Mouse (Mus musculus) forebrain, embryonic 10.5 days (tissue): Measurements from ENCODE around the gene Grm4. TPM values are rescaled to one million over a fixed set of nuclear protein-coding genes. Genes with fewer than 3 reads are reported as not detected.

Source experiments
- DNase-seq: peaks from one replicate; pipeline ENCODE4 v3.0.0-alpha.2; 2017; ENCODE audit warnings: low spot score; ENCODE audit errors: extremely low spot score
- H3K27ac ChIP-seq: fragments of 300-500 bp; sonication (generic); 2 replicates; pipeline ENCODE4 v1.5.1; 2016; ENCODE audit warnings: mild to moderate bottlenecking
- H3K27me3 ChIP-seq: fragments of 300-500 bp; sonication (generic); 2 replicates; pipeline ENCODE4 v1.6.1; 2016; ENCODE audit warnings: mild to moderate bottlenecking; ENCODE audit not compliant: poor library complexity, severe bottlenecking
- H3K36me3 ChIP-seq: fragments of 300-500 bp; sonication (generic); replicated peaks from 2 replicates; pipeline ENCODE4 v1.6.1; 2016; ENCODE audit warnings: mild to moderate bottlenecking, moderate library complexity
- H3K4me1 ChIP-seq: fragments of 300-500 bp; sonication (generic); 2 replicates; pipeline ENCODE4 v1.6.1; 2016
- H3K4me3 ChIP-seq: fragments of 300-500 bp; sonication (generic); 2 replicates; pipeline ENCODE4 v1.5.1; 2016; ENCODE audit warnings: mild to moderate bottlenecking, moderate library complexity
- H3K9me3 ChIP-seq: fragments of 300-500 bp; sonication (generic); 2 replicates; pipeline ENCODE4 v1.6.1; 2016; ENCODE audit warnings: mild to moderate bottlenecking, moderate library complexity
- WGBS: fragments of 180-500 bp; shearing (Covaris S2); methylation state at CpG from one replicate; pipeline ENCODE4 v1.1.7; 2016; 5-methylcytosine and 5-hydroxymethylcytosine counted together
- polyA plus RNA-seq: library from polyadenylated mRNA; unstranded; fragments of >200 nt; fragmentation: Nextera tagmentation; extraction: Ambion mirVana; gene quantifications from 2 replicates; pipeline ENCODE4 v1.2.1, GENCODE M21; 2016

Gene Grm4
- polyA plus RNA-seq, 1 experiment from 2014 or later, result 0.61 TPM

GRCm38 (mm10) chr17:27518296-27518695, 2.9 kb downstream of the Grm4 start:
- Histone ChIP-seq H3K4me1 (peaks cover 52% of the 10 kb centered on the region), H3K36me3 (no peaks in the 10 kb centered on the region), H3K4me3 (no peak overlapping the region), H3K9me3 (no peaks in the 10 kb centered on the region), H3K27ac (0 out of 2 replicates have a peak overlapping the region, but pooled peaks have one; percentile 30), H3K27me3 (peaks cover 99% of the 10 kb centered on the region)
- DNase-seq, result no peak
- 25% methylated on average over 9 of the region's 9 CpGs for WGBS

- H3K9me3 ChIP-seq, result no peaks in the 10 kb centered on the region
- no peak for DNase-seq
- peak overlapping the region; percentile 65 for H3K4me3 ChIP-seq
- 31% methylated on average over 27 of the region's 27 CpGs for WGBS
- no peak overlapping the region for H3K27ac ChIP-seq
- no peaks in the 10 kb centered on the region for H3K36me3 ChIP-seq
- H3K4me1 ChIP-seq, result peaks cover 72% of the 10 kb centered on the region
- peaks cover 99% of the 10 kb centered on the region for H3K27me3 ChIP-seq
These were observed 7.1 kb downstream of the Grm4 start for GRCm38 (mm10) chr17:27513916-27514762.

- 1% methylated on average over 32 of the region's 66 CpGs for WGBS
- Histone ChIP-seq H3K27me3 (peaks cover 99% of the 10 kb centered on the region), H3K27ac (peak overlapping the region; percentile 72), H3K4me3 (peak overlapping the region; percentile 65), H3K36me3 (no peaks in the 10 kb centered on the region), H3K9me3 (no peaks in the 10 kb centered on the region), H3K4me1 (peaks cover 72% of the 10 kb centered on the region)
- no peak for DNase-seq
These were observed 7.8 kb downstream of the Grm4 start for GRCm38 (mm10) chr17:27513279-27513915.

- no peaks in the 10 kb centered on the region for H3K9me3 ChIP-seq
- H3K4me3 ChIP-seq, result peak overlapping the region; percentile 65
- no peaks in the 10 kb centered on the region for H3K36me3 ChIP-seq
- peaks cover 99% of the 10 kb centered on the region for H3K27me3 ChIP-seq
- DNase-seq, result no peak
- peaks cover 72% of the 10 kb centered on the region for H3K4me1 ChIP-seq
- peak overlapping the region; percentile 72 for H3K27ac ChIP-seq
- 2% methylated on average over 78 of the region's 78 CpGs for WGBS
These were observed 8.5 kb downstream of the Grm4 start for GRCm38 (mm10) chr17:27512619-27513161.

- DNase-seq, result no peak
- Histone ChIP-seq H3K36me3 (no peaks in the 10 kb centered on the region), H3K4me3 (peak overlapping the region; percentile 65), H3K4me1 (peaks cover 72% of the 10 kb centered on the region), H3K27me3 (peaks cover 99% of the 10 kb centered on the region), H3K27ac (peak overlapping the region; percentile 72), H3K9me3 (no peaks in the 10 kb centered on the region)
- 1% methylated on average over 60 of the region's 64 CpGs for WGBS
These were observed 9.2 kb downstream of the Grm4 start for GRCm38 (mm10) chr17:27511865-27512618.

GRCm38 (mm10) chr17:27511125-27511735, 10.0 kb downstream of the Grm4 start:
- Histone ChIP-seq H3K4me1 (peaks cover 78% of the 10 kb centered on the region), H3K27ac (no peak overlapping the region), H3K9me3 (no peaks in the 10 kb centered on the region), H3K4me3 (peak overlapping the region; percentile 65), H3K27me3 (peaks cover 99% of the 10 kb centered on the region), H3K36me3 (no peaks in the 10 kb centered on the region)
- WGBS, result 91% methylated on average over 7 of the region's 7 CpGs
- no peak for DNase-seq

GRCm38 (mm10) chr17:27510258-27511124, 10.7 kb downstream of the Grm4 start:
- WGBS, result 58% methylated on average over 9 of the region's 9 CpGs
- no peak overlapping the region for H3K27ac ChIP-seq
- H3K9me3 ChIP-seq, result no peaks in the 10 kb centered on the region
- DNase-seq, result no peak
- H3K4me1 ChIP-seq, result peaks cover 86% of the 10 kb centered on the region
- no peak overlapping the region for H3K4me3 ChIP-seq
- H3K36me3 ChIP-seq, result no peaks in the 10 kb centered on the region
- H3K27me3 ChIP-seq, result peaks cover 100% of the 10 kb centered on the region

GRCm38 (mm10) chr17:27509056-27509455, 12.1 kb downstream of the Grm4 start:
- Histone ChIP-seq H3K27me3 (peaks cover 98% of the 10 kb centered on the region), H3K36me3 (no peaks in the 10 kb centered on the region), H3K4me3 (no peak overlapping the region), H3K27ac (no peak overlapping the region; the same call in 1 of the 2 replicates), H3K9me3 (no peaks in the 10 kb centered on the region), H3K4me1 (peaks cover 97% of the 10 kb centered on the region)
- 79% methylated on average over 5 of the region's 5 CpGs for WGBS
- no peak for DNase-seq

GRCm38 (mm10) chr17:27508513-27508912, 12.7 kb downstream of the Grm4 start:
- H3K27ac ChIP-seq, result no peak overlapping the region; the same call in 1 of the 2 replicates
- DNase-seq, result no peak
- H3K36me3 ChIP-seq, result no peaks in the 10 kb centered on the region
- peaks cover 98% of the 10 kb centered on the region for H3K27me3 ChIP-seq
- 80% methylated on average over 5 of the region's 5 CpGs for WGBS
- no peaks in the 10 kb centered on the region for H3K9me3 ChIP-seq
- no peak overlapping the region for H3K4me3 ChIP-seq
- H3K4me1 ChIP-seq, result peaks cover 97% of the 10 kb centered on the region

GRCm38 (mm10) chr17:27508002-27508401, 13.2 kb downstream of the Grm4 start:
- Histone ChIP-seq H3K9me3 (no peaks in the 10 kb centered on the region), H3K36me3 (no peaks in the 10 kb centered on the region), H3K4me1 (peaks cover 97% of the 10 kb centered on the region), H3K27ac (peak overlapping the region; percentile 3; the same call in 1 of the 2 replicates), H3K27me3 (peaks cover 98% of the 10 kb centered on the region), H3K4me3 (no peak overlapping the region)
- no peak for DNase-seq
- WGBS, result 73% methylated on average over 12 of the region's 12 CpGs

GRCm38 (mm10) chr17:27507591-27507945, 13.6 kb downstream of the Grm4 start:
- DNase-seq, result no peak
- Histone ChIP-seq H3K36me3 (no peaks in the 10 kb centered on the region), H3K27me3 (peaks cover 98% of the 10 kb centered on the region), H3K27ac (peak overlapping the region; percentile 8; the same call in 1 of the 2 replicates), H3K9me3 (0 out of 2 replicates have a peak, but pooled peaks cover 4% of the 10 kb centered on the region), H3K4me3 (no peak overlapping the region), H3K4me1 (peaks cover 97% of the 10 kb centered on the region)
- WGBS, result 87% methylated on average over 7 of the region's 7 CpGs
